In the genomic region with DNA sequence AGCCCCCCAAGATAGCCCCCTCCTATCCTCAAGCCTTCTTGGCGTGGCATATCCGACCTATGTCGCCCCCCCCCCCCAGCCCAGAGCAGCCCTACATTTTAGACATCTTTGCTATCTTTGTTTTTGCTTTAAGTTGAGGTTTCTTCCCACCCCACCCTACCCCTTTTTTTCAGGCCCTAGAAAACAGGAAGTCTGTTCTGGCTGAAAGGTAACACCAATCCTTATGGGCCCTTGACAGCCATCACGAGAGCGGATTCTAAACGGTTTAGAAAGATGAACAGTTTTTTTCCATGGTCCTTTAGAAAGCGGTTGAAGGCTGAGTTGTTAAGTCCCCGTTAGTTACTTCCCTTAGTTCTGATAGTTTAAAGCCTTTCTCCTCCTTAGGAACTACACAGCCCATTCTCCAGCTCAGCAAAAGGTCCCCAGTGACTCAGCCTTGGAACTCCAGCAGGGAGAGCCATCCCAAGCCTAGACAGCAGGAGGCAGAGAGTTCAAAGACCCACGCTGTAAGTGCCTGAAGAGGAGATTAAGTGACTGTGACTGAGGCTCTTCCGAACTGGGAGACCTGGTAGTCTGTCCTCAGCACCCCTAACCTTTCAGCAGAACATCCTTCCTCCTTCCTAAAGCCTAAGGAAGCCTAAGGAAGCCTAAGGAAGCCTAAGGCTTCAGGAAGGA, we compare ENCODE assay signal across 2 mouse cellular contexts.
TF ChIP-seq lines count a peak whose summit lies in the region.

No protein-coding gene starts in this region.

TF ChIP-seq in CH12.LX, 34 proteins besides CTCF, POLR2A, EP300 and RAD21:
- TF ChIP-seq BHLHE40 (IDR thresholded peaks at IDR 0.05; ENCODE audit: low read depth, low read length) = peak; percentile 45
- no peak for TF ChIP-seq JUND (conservative IDR thresholded peaks at IDR 0.05; ENCODE audit: low read depth, low read length)
- TF ChIP-seq CHD2 (IDR thresholded peaks at IDR 0.05; ENCODE audit: low read length) = no peak
- TF ChIP-seq ZNF384 (IDR thresholded peaks at IDR 0.05; ENCODE audit: low read depth, low read length) = 0 out of 2 replicates have a peak, but pooled peaks have one; percentile 26
TF ChIP-seq in CH12.LX: peak in this region for 2.

TF ChIP-seq in ES-E14, 5 proteins besides CTCF, POLR2A, EP300 and RAD21:
- TF ChIP-seq ZC3H11A (IDR thresholded peaks at IDR 0.05; ENCODE audit: borderline replicate concordance, low read depth, low read length) = no peak
- TF ChIP-seq MAFK (IDR thresholded peaks at IDR 0.05; ENCODE audit: insufficient read depth, low read depth, low read length) = peak; percentile 19; the same call in 1 of the 2 replicates
